Mouse (Mus musculus) c-Kit-negative CD71-positive TER-119-positive erythroid progenitor cells, embryonic 14.5 days (primary cell): ENCODE measurements around the gene Cxcr5.

Experiments used
- DNase-seq: peaks from one replicate; pipeline ENCODE4 v3.0.0-alpha.2; 2013; ENCODE audit warnings: low read depth, low spot score

Cxcr5 gene

DNA sequence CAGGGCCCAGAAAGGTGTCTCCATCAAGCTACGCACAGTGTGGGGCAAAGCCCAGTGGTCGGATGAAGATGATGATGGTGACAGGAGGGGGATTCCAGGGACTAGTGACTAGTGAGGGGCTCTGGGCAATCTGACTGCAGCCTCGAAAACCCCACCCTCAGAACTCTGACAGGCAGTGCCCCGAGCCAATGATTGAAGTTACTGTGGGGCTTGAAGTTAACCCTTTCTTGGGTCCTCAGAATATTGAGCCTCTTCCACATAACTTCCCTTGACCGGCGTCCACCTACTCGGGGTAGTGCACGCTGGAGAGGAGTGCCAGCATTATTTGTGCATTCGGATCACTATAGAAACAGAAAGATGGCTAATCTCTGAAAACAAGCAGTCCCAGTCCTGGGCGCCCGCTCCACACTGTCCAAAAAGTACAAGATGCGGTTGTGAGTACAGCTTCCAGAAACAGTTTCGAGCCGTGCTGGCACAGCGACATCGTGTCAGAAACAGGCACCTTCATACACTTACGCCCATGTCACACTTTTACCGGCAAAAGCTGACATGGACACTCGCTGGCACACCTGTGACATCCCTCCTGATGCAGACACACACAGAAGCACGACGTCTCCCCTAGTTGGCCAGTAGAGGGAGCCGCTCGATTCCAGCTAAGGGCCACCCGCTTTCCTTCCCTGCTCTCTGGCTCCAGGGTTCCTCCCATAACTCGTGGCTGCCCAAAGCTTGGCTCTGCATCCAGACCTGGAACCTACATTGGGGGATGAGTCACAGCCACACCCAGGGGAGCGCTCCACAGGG, 81.8 kb downstream of the Cxcr5 start:
- DNase-seq, result peak; percentile 28

DNA sequence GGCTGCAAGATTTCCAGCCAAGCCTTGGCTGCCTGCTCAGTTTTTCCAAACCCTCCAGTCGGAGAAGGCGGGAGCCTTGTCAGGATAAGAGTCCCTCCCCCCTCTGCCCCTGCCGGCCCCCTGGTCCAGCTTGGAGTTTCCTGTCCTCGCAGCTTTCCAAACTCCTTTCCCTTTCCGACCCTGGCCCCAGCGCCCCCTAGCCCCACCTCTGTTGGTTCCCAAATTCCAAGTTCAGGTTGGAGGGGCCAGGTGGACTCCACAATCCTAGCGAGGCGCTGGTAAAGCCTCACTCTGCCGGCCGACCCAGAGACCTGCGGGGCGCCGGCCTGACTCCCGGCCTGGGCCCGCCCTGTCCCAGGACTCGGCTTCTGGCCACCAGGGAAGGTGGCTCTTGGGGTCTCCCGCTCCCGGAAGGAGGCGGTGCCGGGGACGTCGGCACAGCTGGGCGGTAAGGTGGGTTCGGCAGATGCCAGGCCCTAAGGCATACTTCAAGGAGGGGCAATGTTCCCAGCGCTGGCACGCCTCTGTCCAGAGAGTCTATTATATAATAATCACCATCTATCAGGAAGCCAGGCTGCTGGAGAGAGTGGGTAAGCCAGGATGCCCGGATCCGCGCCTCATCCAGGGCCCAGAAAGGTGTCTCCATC, 82.6 kb downstream of the Cxcr5 start:
- no peak for DNase-seq

DNA sequence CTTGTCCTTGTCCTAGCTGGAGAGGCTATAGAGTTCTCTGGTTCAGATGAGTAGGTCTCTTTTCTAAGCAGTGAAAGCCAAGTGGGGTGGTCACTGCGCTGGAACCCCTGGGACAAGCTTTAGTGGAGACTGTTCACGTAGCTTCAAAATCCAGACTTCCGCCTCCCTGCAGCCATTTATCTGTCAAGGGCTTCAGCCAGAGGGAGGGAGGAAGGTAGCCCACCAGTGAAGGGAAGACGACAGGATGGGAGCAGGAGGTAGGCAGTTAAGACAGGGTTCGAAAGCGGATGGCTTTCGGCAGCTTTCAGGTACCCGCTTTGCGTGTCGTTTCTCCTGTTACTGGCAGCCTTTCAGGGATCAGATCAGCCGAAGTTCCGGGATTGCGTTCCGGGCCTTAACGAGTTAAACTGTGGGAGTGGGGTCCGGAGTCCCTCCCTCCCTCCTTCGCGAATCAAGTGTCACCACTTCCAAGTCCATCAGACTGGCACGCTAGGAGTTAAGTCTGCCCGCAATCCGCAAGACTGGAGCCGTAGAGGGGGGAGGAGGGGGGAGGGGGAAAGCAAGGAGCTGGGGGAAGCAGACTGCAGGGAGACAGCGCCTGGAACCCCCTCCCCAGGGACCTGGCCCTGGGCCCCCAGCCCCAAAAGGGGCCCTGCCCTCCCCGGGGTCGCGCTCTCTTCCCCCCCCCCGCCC, 83.3 kb downstream of the Cxcr5 start:
- no peak for DNase-seq

DNA sequence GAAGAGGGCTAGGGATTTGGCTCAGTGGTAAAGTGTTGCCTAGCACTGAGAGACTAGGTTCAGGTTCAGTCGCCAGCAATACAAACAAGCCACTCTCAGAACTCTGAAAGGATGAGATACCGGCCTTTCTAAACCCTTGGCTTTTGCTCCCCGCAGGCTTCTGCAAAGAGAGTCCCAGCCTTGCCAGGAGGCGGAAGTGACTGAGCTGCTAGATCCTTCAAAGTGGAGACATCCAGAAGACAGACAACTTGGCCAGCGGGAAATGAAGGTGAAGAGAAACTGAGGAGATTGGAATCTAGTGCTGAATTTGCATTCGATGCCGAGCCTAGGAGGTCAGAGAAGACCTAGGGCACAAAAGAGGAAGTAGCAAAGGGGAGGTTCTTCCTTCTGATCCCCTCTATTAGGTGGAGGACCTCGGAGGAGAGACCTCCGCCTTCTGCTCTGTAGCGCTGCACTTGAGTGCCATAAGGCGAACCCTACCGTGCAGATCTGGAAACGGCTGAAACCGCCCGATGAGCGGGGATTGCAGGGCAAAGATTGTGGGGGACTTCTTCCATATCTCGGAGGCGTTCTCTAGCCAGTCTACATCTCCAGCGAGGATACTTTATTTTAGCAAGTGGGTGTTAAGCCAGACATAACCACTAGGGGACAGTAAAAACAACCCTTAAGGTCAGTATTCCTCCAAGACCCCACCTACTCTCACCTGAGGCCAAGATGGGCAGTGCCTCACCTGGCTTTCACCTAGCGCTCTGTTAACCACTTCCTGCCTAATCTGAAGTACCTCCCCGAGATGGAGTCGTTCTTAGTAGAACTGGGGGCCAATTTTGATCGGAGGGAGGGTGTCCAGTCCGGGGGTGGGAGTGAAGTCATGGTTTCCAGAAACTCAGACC, 84.1 kb downstream of the Cxcr5 start:
- DNase-seq, result peak; percentile 20

DNA sequence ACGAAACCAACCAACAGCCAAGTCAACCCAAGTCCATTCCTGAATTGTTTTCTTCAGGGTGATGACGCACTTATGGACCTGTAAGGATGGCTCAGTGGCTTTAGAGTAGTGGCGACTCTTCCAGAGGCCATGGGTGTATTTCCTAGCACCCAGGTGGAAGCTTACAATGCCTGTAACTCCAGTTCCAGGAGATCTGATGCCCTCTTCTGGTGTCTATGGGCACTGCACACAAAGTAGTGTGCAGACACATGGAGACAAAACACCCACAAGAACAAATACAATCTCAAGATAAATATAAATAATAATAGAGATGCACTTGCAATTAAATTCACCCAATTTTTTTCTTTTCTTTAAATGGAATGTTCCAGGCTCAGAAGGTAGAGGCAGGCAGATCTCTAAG, 85.7 kb downstream of the Cxcr5 start:
- DNase-seq, result no peak

DNA sequence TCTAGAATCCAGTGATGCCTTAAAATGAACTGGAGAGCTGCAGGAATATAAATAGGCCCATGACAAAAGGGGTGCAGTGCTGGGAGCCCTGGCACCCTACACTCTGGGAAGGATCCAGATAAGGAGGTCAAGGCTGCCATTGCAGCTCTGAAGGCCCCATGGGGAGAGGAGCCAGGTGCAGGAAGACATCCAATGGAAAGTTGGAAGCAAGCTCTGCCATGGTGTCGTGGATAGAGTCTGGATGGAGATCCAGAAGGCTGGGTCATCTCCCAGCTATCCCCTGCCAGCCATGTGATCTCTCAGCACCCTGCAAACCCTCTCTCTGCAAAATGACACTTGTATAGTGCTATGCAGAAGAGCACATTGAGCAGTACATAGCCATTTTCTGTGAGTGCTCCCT, 87.3 kb downstream of the Cxcr5 start:
- DNase-seq, result no peak

DNA sequence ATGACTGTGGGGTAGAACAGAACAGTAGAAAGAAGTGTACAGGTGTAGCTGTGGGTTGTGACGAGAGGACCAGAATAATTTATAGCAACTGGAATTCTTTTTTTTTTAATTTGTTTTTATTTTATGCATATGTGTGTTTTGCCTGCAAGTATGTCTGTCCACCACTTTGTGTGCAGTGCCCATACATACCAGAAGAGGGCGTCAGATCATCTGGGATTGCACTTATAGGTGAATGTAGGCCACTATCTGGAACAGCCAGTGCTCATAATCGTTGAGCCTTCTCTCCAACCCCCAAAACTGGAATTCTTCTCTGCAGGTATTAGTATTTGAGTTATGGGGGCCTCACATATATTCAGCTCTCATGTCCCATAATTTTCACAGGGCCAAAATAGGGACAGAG, 88.5 kb downstream of the Cxcr5 start:
- no peak for DNase-seq

DNA sequence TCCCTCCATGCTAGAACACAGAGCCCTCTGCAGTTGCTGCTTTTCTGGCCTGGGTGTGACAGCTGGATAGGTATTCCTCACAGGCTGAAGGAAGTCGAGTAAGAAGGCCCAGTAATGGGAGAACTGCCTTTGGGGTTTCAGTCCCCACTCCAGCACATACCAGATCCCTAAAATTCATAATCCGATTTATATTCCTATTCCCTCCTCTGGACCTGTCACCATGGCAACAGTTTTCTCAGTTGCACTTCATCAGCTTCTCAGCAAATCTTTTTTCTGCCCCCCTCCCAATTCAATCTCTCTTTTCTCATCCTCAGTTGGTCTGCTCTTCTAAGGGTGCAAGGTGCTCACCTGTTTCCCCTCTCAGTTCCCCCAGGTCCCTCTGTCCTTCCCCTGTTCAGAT, 92.9 kb downstream of the Cxcr5 start:
- DNase-seq, result no peak

DNA sequence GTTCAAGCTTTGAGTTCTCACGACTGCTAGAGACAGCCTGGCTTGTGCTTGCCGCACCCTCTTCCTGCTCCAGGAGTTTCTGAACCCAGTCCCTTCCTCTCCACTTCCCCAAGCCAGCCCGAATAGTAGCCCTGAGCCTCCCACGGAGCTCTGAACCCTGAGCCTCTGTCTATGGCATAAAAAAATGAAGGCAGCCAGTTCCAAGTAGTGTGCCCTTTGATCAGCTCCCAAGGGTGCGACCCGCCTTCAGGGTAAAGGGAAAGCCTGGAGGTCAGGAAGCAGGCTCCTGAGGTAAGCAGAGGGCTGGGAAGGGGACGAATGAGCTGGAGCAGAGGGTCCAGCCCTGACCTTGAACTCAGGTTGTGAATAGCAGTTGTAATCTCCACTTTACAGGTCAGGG, 93.5 kb downstream of the Cxcr5 start:
- no peak for DNase-seq

DNA sequence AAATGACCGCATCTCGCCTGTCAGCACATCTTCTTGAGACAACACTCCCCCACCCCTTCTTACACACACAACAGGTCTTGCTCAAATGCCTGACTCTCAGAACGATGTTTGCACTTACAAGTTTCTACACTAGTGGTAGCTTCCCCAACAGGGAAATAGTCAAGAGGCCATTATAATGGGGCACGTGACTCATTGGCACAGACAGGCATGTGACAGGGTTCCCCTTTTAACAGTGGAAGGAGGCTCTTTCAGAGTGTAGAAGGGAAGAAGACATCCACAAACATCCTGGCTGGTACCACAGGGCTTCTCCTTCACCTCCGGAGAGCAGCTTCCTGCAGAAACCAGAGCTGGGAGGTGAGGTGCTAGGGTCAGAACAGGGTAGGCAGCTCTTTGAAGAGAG, 99.7 kb downstream of the Cxcr5 start:
- no peak for DNase-seq
